Mouse (Mus musculus) stomach, embryonic 16.5 days (tissue): ENCODE data around the gene Smad1. TPM values are rescaled to one million over a fixed set of nuclear protein-coding genes. Genes with fewer than 3 reads are reported as not detected.

Experiments
- ATAC-seq: fragments of 200-750 bp; cut with Nextera tagmentation; 2 replicates; pipeline ENCODE4 v1.8.0; 2017; ENCODE audit warnings: moderate number of reproducible peaks, moderate TSS enrichment; ENCODE audit not compliant: insufficient read depth, low FRiP score
- H3K27ac ChIP-seq: fragments of 300-500 bp; sonication (generic); 2 replicates; pipeline ENCODE4 v1.5.1; 2014; ENCODE audit warnings: low read length
- H3K27me3 ChIP-seq: fragments of 300-500 bp; sonication (generic); 2 replicates; pipeline ENCODE4 v1.6.1; 2014; ENCODE audit warnings: low read length, control low read depth, mixed read lengths; ENCODE audit not compliant: control insufficient read depth, insufficient read depth
- H3K36me3 ChIP-seq: fragments of 300-500 bp; sonication (generic); 2 replicates; pipeline ENCODE4 v1.6.1; 2014; ENCODE audit warnings: low read length; ENCODE audit not compliant: control insufficient read depth, insufficient read depth
- H3K4me1 ChIP-seq: fragments of 300-500 bp; sonication (generic); 2 replicates; pipeline ENCODE4 v1.6.1; 2014; ENCODE audit warnings: low read length, control low read depth, mixed read lengths; ENCODE audit not compliant: control insufficient read depth, insufficient read depth
- H3K4me2 ChIP-seq: fragments of 300-500 bp; sonication (generic); 2 replicates; pipeline ENCODE4 v1.6.1; 2014; ENCODE audit warnings: low read depth, low read length, mixed read lengths
- H3K4me3 ChIP-seq: fragments of 300-500 bp; sonication (generic); replicated peaks from 2 replicates; pipeline ENCODE4 v1.5.1; 2014; ENCODE audit warnings: mild to moderate bottlenecking, low read length
- H3K9ac ChIP-seq: fragments of 300-500 bp; sonication (generic); 2 replicates; pipeline ENCODE4 v1.6.1; 2014; ENCODE audit warnings: low read length
- H3K9me3 ChIP-seq: fragments of 300-500 bp; sonication (generic); replicated peaks from 2 replicates; pipeline ENCODE4 v1.6.1; 2016; ENCODE audit warnings: low read length, control low read depth; ENCODE audit not compliant: control insufficient read depth
- WGBS: fragments of 180-500 bp; shearing (Covaris S2); extraction: QIAGEN DNeasy Blood & Tissue Kit; methylation state at CpG from one replicate; pipeline ENCODE4 v1.1.7; 2014; 5-methylcytosine and 5-hydroxymethylcytosine counted together
- polyA plus RNA-seq: library from polyadenylated mRNA; unstranded; fragments of >200 nt; fragmentation: Nextera tagmentation; extraction: Ambion mirVana; gene quantifications from 2 replicates; pipeline ENCODE4 v1.2.1, GENCODE M21; 2015

Gene Smad1
- polyA plus RNA-seq, 1 experiment from 2014 or later = 37.4 TPM

DNA sequence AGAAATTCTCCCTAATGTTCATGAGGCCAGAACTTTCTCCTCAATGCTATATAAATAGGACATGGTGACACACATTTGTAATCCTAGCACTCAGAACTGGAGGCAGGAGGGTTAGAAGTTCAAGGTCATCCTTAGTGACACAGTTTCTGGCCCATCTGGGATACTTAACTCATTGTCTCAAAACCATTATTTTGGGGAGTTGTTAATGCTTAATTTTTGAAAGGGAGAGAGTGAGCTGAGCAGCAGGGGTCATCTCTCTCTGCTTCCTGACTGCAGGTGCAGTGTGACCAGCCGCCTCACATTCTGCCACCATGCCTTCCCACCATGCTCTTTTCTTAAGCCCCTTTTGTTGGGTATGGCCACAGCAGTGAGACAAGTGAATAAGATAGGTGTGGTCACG, 67.7 kb downstream of the Smad1 start:
- Histone ChIP-seq H3K27me3 (no peaks in the 10 kb centered on the region), H3K9me3 (no peaks in the 10 kb centered on the region), H3K4me2 (no peak overlapping the region), H3K4me3 (no peak overlapping the region), H3K4me1 (no peaks in the 10 kb centered on the region), H3K27ac (no peak overlapping the region), H3K36me3 (no peaks in the 10 kb centered on the region), H3K9ac (no peak overlapping the region)
- no peak for ATAC-seq
- 97% methylated on average over 2 of the region's 2 CpGs for WGBS

DNA sequence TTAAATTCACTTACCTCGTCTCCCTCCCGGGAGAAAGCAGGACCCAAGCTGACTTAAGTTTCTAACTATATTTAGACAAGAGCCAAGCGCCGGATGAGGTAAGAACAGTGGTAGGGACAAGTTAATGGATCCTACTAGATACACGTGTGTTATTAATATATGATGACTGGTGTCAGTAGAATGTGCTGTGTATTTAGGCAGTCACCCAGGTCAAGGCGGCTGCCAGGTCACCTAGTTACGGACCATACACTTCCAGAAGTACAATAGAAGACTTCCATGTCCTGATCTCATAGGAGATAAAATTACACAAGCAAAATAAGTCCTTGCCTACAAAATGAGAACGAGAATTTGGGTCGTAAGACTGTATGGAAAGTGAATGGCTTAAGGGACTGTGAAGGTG, 68.3 kb downstream of the Smad1 start:
- no peak for ATAC-seq
- Histone ChIP-seq H3K9ac (no peak overlapping the region), H3K27ac (no peak overlapping the region), H3K27me3 (no peaks in the 10 kb centered on the region), H3K4me1 (no peaks in the 10 kb centered on the region), H3K36me3 (no peaks in the 10 kb centered on the region), H3K4me3 (no peak overlapping the region), H3K9me3 (no peaks in the 10 kb centered on the region), H3K4me2 (no peak overlapping the region)
- WGBS = 52% methylated on average over 9 of the region's 9 CpGs

DNA sequence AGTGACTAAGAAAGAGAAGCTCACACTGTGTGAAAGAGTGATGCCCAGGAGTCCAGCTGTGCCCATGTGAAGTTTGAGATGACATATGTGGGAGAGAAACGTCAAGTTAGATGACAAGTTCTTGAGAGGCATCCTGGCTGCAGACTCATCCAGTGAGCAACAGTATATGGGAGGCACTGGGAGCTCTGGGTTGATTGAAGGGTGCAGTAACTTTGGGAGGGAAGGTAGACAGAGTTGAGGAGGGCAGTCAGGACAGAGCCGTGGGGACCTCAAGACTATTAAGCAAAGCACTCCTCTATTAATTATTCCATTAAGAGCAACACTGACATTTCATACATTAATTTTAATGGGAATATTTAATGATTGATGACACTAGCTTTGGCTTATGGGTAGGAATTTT, 69.6 kb downstream of the Smad1 start:
- H3K27me3 ChIP-seq = no peaks in the 10 kb centered on the region
- no peak overlapping the region for H3K9ac ChIP-seq
- no peak overlapping the region for H3K4me3 ChIP-seq
- 68% methylated on average over 2 of the region's 2 CpGs for WGBS
- ATAC-seq = no peak
- H3K4me2 ChIP-seq = no peak overlapping the region
- no peaks in the 10 kb centered on the region for H3K4me1 ChIP-seq
- H3K9me3 ChIP-seq = no peaks in the 10 kb centered on the region
- no peaks in the 10 kb centered on the region for H3K36me3 ChIP-seq
- H3K27ac ChIP-seq = no peak overlapping the region

DNA sequence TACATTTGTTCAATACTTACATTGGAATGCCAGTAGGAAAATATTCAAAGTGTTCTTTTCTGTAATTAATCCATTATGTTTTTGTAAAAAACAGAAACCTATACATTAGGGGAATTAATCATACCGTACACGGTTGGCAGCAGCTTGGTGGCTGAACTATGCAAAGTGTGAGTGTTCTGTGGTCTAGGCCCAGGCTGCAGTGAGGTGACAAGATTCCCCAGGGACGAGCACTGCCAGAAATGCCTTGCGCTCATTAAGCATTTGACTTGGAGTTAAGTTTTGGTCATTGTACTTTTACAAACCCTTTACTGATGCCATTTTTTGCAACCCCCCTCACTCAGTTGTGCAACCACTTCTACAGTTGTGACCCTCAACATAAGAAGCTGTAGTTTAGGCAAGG, 70.1 kb downstream of the Smad1 start:
- no peaks in the 10 kb centered on the region for H3K27me3 ChIP-seq
- no peaks in the 10 kb centered on the region for H3K4me1 ChIP-seq
- WGBS = 84% methylated on average over 4 of the region's 4 CpGs
- ATAC-seq = no peak
- no peaks in the 10 kb centered on the region for H3K36me3 ChIP-seq
- H3K9ac ChIP-seq = no peak overlapping the region
- H3K4me2 ChIP-seq = no peak overlapping the region
- no peak overlapping the region for H3K4me3 ChIP-seq
- H3K9me3 ChIP-seq = no peaks in the 10 kb centered on the region
- H3K27ac ChIP-seq = no peak overlapping the region

DNA sequence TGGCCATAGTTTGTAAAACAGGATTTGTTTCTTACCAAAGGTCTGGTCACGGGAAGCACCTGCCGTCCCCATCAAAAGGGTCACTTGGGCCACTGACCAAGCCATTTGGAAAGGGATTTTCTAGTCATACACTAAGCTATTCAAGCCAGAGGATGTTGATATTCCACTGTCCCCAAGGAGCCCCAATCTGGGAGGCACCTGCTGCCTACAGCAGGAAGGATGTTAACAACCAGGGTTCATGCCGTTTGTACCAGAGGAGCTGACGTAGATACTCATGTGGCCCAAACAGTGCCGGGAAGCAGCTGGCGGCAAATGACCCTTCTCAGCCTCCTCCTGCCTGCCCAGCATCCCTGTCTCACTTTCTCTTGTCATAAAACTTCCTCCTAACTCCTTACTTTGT, 73.8 kb downstream of the Smad1 start:
- WGBS = 74% methylated on average over 6 of the region's 6 CpGs
- H3K27ac ChIP-seq = no peak overlapping the region
- H3K36me3 ChIP-seq = no peaks in the 10 kb centered on the region
- no peak for ATAC-seq
- H3K4me3 ChIP-seq = no peak overlapping the region
- H3K27me3 ChIP-seq = no peaks in the 10 kb centered on the region
- H3K9me3 ChIP-seq = no peaks in the 10 kb centered on the region
- H3K4me2 ChIP-seq = no peak overlapping the region
- H3K4me1 ChIP-seq = no peaks in the 10 kb centered on the region
- H3K9ac ChIP-seq = no peak overlapping the region

DNA sequence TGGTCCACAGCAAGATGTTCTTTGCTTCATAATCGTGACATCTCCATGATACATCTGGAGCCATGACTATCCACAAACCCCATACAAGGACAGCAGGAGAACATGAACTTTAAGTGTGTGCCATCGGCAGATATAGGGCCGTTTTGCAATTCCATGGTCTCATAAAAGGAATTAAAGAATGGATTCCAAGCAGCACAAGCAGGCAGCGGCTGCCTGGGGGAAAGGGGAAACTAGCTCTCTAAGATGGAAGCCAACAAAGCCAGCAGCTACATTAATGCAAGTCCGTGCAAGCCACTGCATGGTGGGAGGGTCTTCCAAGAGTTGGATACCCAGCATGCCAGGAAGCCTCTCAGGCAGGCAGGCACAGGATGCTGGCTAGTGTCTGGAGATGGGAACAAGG, 74.4 kb downstream of the Smad1 start:
- Histone ChIP-seq H3K9ac (no peak overlapping the region), H3K27me3 (no peaks in the 10 kb centered on the region), H3K27ac (no peak overlapping the region), H3K4me1 (no peaks in the 10 kb centered on the region), H3K4me2 (no peak overlapping the region), H3K4me3 (no peak overlapping the region), H3K9me3 (no peaks in the 10 kb centered on the region), H3K36me3 (no peaks in the 10 kb centered on the region)
- WGBS = 72% methylated on average over 5 of the region's 5 CpGs
- ATAC-seq = no peak

DNA sequence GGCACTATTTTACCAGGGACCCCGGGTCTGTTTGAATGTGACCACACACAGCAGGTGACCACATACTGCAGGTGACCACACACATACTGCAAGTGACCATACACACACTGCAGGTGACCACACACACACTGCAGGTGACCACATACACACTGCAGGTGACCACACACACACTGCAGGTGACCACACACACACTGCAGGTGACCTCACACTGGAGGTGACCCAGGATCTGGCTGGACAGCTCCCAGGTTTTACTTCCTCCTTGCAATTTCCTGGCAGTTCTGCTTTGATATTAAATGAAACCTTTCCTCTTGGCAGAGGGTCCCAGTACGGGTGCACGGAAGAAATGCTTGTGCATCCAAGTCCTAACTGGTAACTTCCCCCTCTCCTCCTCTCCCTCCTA, 75.3 kb downstream of the Smad1 start:
- Histone ChIP-seq H3K27me3 (no peaks in the 10 kb centered on the region), H3K27ac (no peak overlapping the region), H3K4me1 (no peaks in the 10 kb centered on the region), H3K4me3 (no peak overlapping the region), H3K9me3 (no peaks in the 10 kb centered on the region), H3K9ac (no peak overlapping the region), H3K36me3 (no peaks in the 10 kb centered on the region), H3K4me2 (no peak overlapping the region)
- ATAC-seq = no peak
- 56% methylated on average over 3 of the region's 3 CpGs for WGBS

DNA sequence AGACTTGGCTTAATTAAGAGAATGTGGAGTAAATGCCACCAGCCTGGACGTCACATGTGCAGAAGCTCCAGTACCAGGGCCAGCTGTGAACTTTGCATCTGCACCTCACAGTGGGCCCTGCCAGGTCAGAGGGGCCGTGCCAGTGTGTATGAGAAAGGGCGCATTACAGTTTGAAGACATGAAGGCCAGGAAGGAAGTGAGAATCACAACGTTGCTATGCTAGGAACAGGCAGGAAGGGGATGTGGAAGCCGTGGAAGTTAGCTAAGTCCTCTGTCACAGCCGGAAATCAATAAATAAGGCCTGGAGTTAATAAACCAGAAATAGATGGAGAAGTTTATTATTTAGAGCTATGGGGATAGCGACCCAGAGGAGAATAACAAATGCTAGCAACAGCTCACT, 76.2 kb downstream of the Smad1 start:
- ATAC-seq = no peak
- no peaks in the 10 kb centered on the region for H3K36me3 ChIP-seq
- H3K9me3 ChIP-seq = no peaks in the 10 kb centered on the region
- H3K27me3 ChIP-seq = no peaks in the 10 kb centered on the region
- no peak overlapping the region for H3K9ac ChIP-seq
- no peak overlapping the region for H3K4me2 ChIP-seq
- H3K4me3 ChIP-seq = no peak overlapping the region
- 60% methylated on average over 7 of the region's 7 CpGs for WGBS
- H3K27ac ChIP-seq = no peak overlapping the region
- no peaks in the 10 kb centered on the region for H3K4me1 ChIP-seq

DNA sequence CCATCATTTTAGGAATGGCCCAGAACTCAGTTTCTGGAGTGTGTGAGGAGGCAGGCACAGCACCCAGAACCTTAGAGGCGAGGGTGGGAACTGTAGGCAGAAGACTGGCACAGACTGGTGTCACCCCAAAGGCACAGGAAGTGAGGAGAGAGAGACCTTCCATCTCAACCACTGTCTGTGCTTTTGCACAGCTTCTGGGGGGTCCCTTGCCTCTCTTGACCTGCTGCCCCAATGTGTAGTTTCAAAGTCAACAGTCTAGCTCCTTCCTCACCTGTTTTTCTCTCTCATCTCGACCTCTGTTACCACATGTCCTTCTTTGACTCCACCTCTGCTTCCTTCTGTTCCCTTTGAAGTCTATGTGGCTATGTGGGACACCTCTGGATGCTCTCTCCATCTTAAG, 88.5 kb downstream of the Smad1 start:
- Histone ChIP-seq H3K27me3 (no peaks in the 10 kb centered on the region), H3K9ac (no peak overlapping the region), H3K4me1 (no peaks in the 10 kb centered on the region), H3K36me3 (no peaks in the 10 kb centered on the region), H3K9me3 (no peaks in the 10 kb centered on the region), H3K27ac (no peak overlapping the region), H3K4me3 (no peak overlapping the region), H3K4me2 (no peak overlapping the region)
- 76% methylated on average over 2 of the region's 2 CpGs for WGBS
- ATAC-seq = no peak

DNA sequence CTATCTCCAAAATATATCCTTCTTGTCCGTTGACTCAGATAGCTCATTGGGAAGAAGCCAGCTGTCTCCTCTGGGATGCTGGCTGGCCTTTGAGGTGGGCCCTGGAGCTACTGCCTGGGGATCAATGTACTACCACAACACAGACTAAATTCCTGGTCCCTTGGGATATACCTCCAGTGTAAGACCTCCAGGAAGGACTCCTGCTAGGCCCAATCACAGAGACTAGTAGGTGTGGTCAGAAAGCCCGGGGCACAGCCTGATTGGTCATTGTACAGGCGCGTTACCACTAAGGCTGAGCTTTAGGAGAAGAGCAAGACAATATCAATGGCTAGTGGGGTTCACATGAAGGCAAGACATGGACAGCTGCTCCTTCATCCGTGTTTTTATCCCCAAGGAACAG, 93.4 kb downstream of the Smad1 start:
- H3K4me2 ChIP-seq = no peak overlapping the region
- no peaks in the 10 kb centered on the region for H3K27me3 ChIP-seq
- H3K4me3 ChIP-seq = no peak overlapping the region
- no peak overlapping the region for H3K9ac ChIP-seq
- no peaks in the 10 kb centered on the region for H3K9me3 ChIP-seq
- H3K36me3 ChIP-seq = no peaks in the 10 kb centered on the region
- no peak overlapping the region for H3K27ac ChIP-seq
- 64% methylated on average over 5 of the region's 5 CpGs for WGBS
- no peak for ATAC-seq
- 0 out of 2 replicates have a peak, but pooled peaks cover 4% of the 10 kb centered on the region for H3K4me1 ChIP-seq
